Mouse (Mus musculus) cerebellum, adult 2 months (tissue): ENCODE measurements around the gene Slc25a43.

Experiments used
- CTCF ChIP-seq: fragments of 200-500 bp; IDR thresholded peaks from 2 replicates; pipeline ENCODE4 v1.5.1; 2011; ENCODE audit warnings: low read depth, mild to moderate bottlenecking, control low read depth, low read length, moderate library complexity, borderline replicate concordance; ENCODE audit not compliant: insufficient read depth
- POLR2A ChIP-seq: fragments of 200-500 bp; IDR thresholded peaks from 2 replicates; pipeline ENCODE4 v1.6.1; 2011; ENCODE audit warnings: low read length, control low read depth, borderline replicate concordance; ENCODE audit not compliant: insufficient read depth

- no peak for TF ChIP-seq CTCF
- TF ChIP-seq POLR2A = no peak
Observed at GRCm38 (mm10) chrX:36762289-36762688, 18.8 kb downstream of the Slc25a43 start.
